Mouse (Mus musculus) mature B cell (primary cell): ENCODE data around the gene Egln2.

Experiments
- in situ Hi-C: fragments of 300-500 bp; cut with MboI; formaldehyde crosslinking; loops from 2 replicates; pipeline ENCODE4 v1.14.3; 2019

Gene Egln2

GRCm38 (mm10) chr7:27166614-27167474 lies at the start of gene Egln2:
Egln2 (minus strand) TSS chr7:27166802.
- in situ Hi-C loops, result no loop called here

GRCm38 (mm10) chr7:27212626-27213025 lies 46.0 kb upstream of the Egln2 start:
- in situ Hi-C loops, result no loop called here

GRCm38 (mm10) chr7:27203730-27204449 lies 37.3 kb upstream of the Egln2 start:
- in situ Hi-C loops, result no loop called here

GRCm38 (mm10) chr7:27198779-27199178 lies 32.2 kb upstream of the Egln2 start:
- in situ Hi-C loops, result no loop called here

- in situ Hi-C loops, result no loop called here
Measured at GRCm38 (mm10) chr7:27198355-27198754, 31.8 kb upstream of the Egln2 start.

- in situ Hi-C loops, result no loop called here
Measured at GRCm38 (mm10) chr7:27197634-27198033, 31.0 kb upstream of the Egln2 start.

GRCm38 (mm10) chr7:27197136-27197535 lies 30.5 kb upstream of the Egln2 start:
- in situ Hi-C loops, result no loop called here

- in situ Hi-C loops, result no loop called here
Measured at GRCm38 (mm10) chr7:27195681-27196611, 29.3 kb upstream of the Egln2 start, which contains the start of the genes BC024978 and Snrpa. BC024978 (plus strand) TSS chr7:27195781. Snrpa (minus strand) TSS chr7:27196271.

GRCm38 (mm10) chr7:27193731-27194130 lies 27.1 kb upstream of the Egln2 start:
- in situ Hi-C loops, result loop anchor here (5.0 kb wide), 1 partner anchor 36 kb away; no protein-coding TSS in a partner anchor

- in situ Hi-C loops, result loop anchor here (5.0 kb wide), 1 partner anchor 35 kb away; no protein-coding TSS in a partner anchor
Measured at GRCm38 (mm10) chr7:27192434-27192833, 25.8 kb upstream of the Egln2 start.

GRCm38 (mm10) chr7:27189271-27189931 lies 22.8 kb upstream of the Egln2 start:
- in situ Hi-C loops, result no loop called here

GRCm38 (mm10) chr7:27185986-27186385 lies 19.4 kb upstream of the Egln2 start:
- in situ Hi-C loops, result no loop called here

- in situ Hi-C loops, result no loop called here
Measured at GRCm38 (mm10) chr7:27184964-27185363, 18.4 kb upstream of the Egln2 start.

GRCm38 (mm10) chr7:27182498-27182897 lies 15.9 kb upstream of the Egln2 start:
- in situ Hi-C loops, result no loop called here

GRCm38 (mm10) chr7:27180837-27181695 lies 14.5 kb upstream of the Egln2 start, which contains the start of the genes Gm21983 and Mia:
Gm21983 (minus strand) TSS chr7:27181086.
Mia (minus strand) TSS chr7:27181157.
- in situ Hi-C loops, result no loop called here

- in situ Hi-C loops, result no loop called here
Measured at GRCm38 (mm10) chr7:27180036-27180435, 13.4 kb upstream of the Egln2 start.

GRCm38 (mm10) chr7:27179217-27179918 lies 12.8 kb upstream of the Egln2 start:
- in situ Hi-C loops, result no loop called here

GRCm38 (mm10) chr7:27178324-27179216 lies 12.0 kb upstream of the Egln2 start, which contains the start of gene Rab4b:
Rab4b (minus strand) TSS chr7:27178896.
- in situ Hi-C loops, result no loop called here
